Mouse (Mus musculus) CD4-positive helper T cell, adult 2 months (primary cell): ENCODE results near the gene Slc17a1.

ENCODE experiments used
- DNase-seq: peaks from one replicate; pipeline ENCODE4 v3.0.0-alpha.2; 2012; ENCODE audit warnings: low read depth, missing footprints, low spot score

Gene Slc17a1

GRCm38 (mm10) chr13:23867405-23867804 is at the start of gene Slc17a1:
TSS of gene Slc17a1 (plus strand) at chr13:23867750.
- no peak for DNase-seq

- no peak for DNase-seq
Observed at GRCm38 (mm10) chr13:23820179-23820940, 47.2 kb upstream of the Slc17a1 start.

- DNase-seq = no peak
Observed at GRCm38 (mm10) chr13:23822213-23822612, 45.3 kb upstream of the Slc17a1 start.

- DNase-seq = no peak
Observed at GRCm38 (mm10) chr13:23826606-23827005, 40.9 kb upstream of the Slc17a1 start.

GRCm38 (mm10) chr13:23833053-23833452 is 34.5 kb upstream of the Slc17a1 start:
- DNase-seq = no peak

- DNase-seq = no peak
Observed at GRCm38 (mm10) chr13:23834836-23835235, 32.7 kb upstream of the Slc17a1 start.

GRCm38 (mm10) chr13:23836630-23837029 is 30.9 kb upstream of the Slc17a1 start:
- DNase-seq = no peak

- DNase-seq = no peak
Observed at GRCm38 (mm10) chr13:23839308-23839707, 28.2 kb upstream of the Slc17a1 start, which contains the start of gene Slc17a3. TSS of gene Slc17a3 (plus strand) at chr13:23839434.

GRCm38 (mm10) chr13:23845851-23846250 is 21.7 kb upstream of the Slc17a1 start:
- no peak for DNase-seq

GRCm38 (mm10) chr13:23849299-23849698 is 18.3 kb upstream of the Slc17a1 start:
- DNase-seq = no peak

- no peak for DNase-seq
Observed at GRCm38 (mm10) chr13:23856401-23856800, 11.1 kb upstream of the Slc17a1 start.

GRCm38 (mm10) chr13:23861815-23862214 is 5.7 kb upstream of the Slc17a1 start:
- no peak for DNase-seq

- DNase-seq = no peak
Observed at GRCm38 (mm10) chr13:23864711-23865110, 2.8 kb upstream of the Slc17a1 start.

- DNase-seq = no peak
Observed at GRCm38 (mm10) chr13:23866086-23866710, 1.4 kb upstream of the Slc17a1 start.

- no peak for DNase-seq
Observed at GRCm38 (mm10) chr13:23867000-23867399, 550 bp upstream of the Slc17a1 start.

- DNase-seq = no peak
Observed at GRCm38 (mm10) chr13:23868790-23869533, 1.4 kb downstream of the Slc17a1 start.

- DNase-seq = no peak
Observed at GRCm38 (mm10) chr13:23869996-23870395, 2.4 kb downstream of the Slc17a1 start.

- DNase-seq = no peak
Observed at GRCm38 (mm10) chr13:23873141-23873540, 5.6 kb downstream of the Slc17a1 start.

GRCm38 (mm10) chr13:23879106-23879505 is 11.6 kb downstream of the Slc17a1 start:
- no peak for DNase-seq

- no peak for DNase-seq
Observed at GRCm38 (mm10) chr13:23879636-23880035, 12.1 kb downstream of the Slc17a1 start.

- peak; percentile 6 for DNase-seq
Observed at GRCm38 (mm10) chr13:23885540-23885939, 18.0 kb downstream of the Slc17a1 start.

- DNase-seq = no peak
Observed at GRCm38 (mm10) chr13:23887026-23887725, 19.6 kb downstream of the Slc17a1 start.
